Mouse (Mus musculus) embryonic facial prominence, embryonic 15.5 days (tissue): ENCODE data around the gene Dock4. TPM values are rescaled to one million over a fixed set of nuclear protein-coding genes. Genes with fewer than 3 reads are reported as not detected.

Experiments used
- ATAC-seq: fragments of 200-750 bp; cut with Nextera tagmentation; 2 replicates; pipeline ENCODE4 v1.8.0; 2017; ENCODE audit warnings: low read depth, moderate TSS enrichment; ENCODE audit not compliant: insufficient number of reproducible peaks, low FRiP score, low TSS enrichment
- H3K27ac ChIP-seq: fragments of 300-500 bp; sonication (generic); replicated peaks from 2 replicates; pipeline ENCODE4 v1.5.1; 2015; ENCODE audit warnings: mild to moderate bottlenecking, inconsistent platforms
- H3K27me3 ChIP-seq: fragments of 300-500 bp; sonication (generic); 2 replicates; pipeline ENCODE4 v1.6.1; 2015; ENCODE audit warnings: inconsistent platforms
- H3K36me3 ChIP-seq: fragments of 300-500 bp; sonication (generic); 2 replicates; pipeline ENCODE4 v1.6.1; 2015; ENCODE audit warnings: mild to moderate bottlenecking, inconsistent platforms
- H3K4me1 ChIP-seq: fragments of 300-500 bp; sonication (generic); 2 replicates; pipeline ENCODE4 v1.6.1; 2015; ENCODE audit warnings: inconsistent platforms
- H3K4me2 ChIP-seq: fragments of 300-500 bp; sonication (generic); replicated peaks from 2 replicates; pipeline ENCODE4 v1.6.1; 2015; ENCODE audit warnings: mild to moderate bottlenecking, inconsistent platforms
- H3K4me3 ChIP-seq: fragments of 300-500 bp; sonication (generic); replicated peaks from 2 replicates; pipeline ENCODE4 v1.5.1; 2015; ENCODE audit warnings: mild to moderate bottlenecking, inconsistent platforms
- H3K9ac ChIP-seq: fragments of 300-500 bp; sonication (generic); 2 replicates; pipeline ENCODE4 v1.6.1; 2015; ENCODE audit warnings: inconsistent platforms
- H3K9me3 ChIP-seq: fragments of 300-500 bp; sonication (generic); replicated peaks from 2 replicates; pipeline ENCODE4 v1.6.1; 2016; ENCODE audit warnings: inconsistent platforms
- WGBS: fragments of 180-500 bp; shearing (Covaris S2); methylation state at CpG from one replicate; pipeline ENCODE4 v1.1.7; 2015; 5-methylcytosine and 5-hydroxymethylcytosine counted together
- polyA plus RNA-seq: library from polyadenylated mRNA; unstranded; fragments of >200 nt; fragmentation: Nextera tagmentation; extraction: Ambion mirVana; gene quantifications from 2 replicates; pipeline ENCODE4 v1.2.1, GENCODE M21; 2015

The Dock4 gene
- polyA plus RNA-seq, 1 experiment from 2014 or later, result 12.9 TPM

DNA sequence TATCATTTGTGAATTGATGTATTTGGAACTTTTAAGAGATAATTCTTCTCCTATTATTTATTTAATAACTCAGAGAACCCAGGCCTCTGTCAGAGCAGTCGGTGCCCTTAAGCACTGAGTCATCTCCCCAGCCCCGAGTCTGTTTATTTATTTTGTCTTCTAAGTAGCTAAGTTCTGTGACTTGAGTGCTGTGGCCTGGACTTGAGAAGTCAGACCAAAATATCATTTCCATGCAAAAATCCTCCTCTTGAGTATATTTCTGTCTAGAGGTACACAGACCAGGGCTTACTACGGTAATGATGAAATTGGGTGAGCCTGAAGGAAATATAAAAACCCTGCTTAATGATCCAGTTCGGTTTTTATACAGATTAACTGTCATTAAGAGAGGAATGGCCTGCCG is 52.1 kb downstream of the Dock4 start:
- 60% methylated on average over 5 of the region's 5 CpGs for WGBS
- H3K4me3 ChIP-seq, result no peak overlapping the region
- H3K36me3 ChIP-seq, result no peaks in the 10 kb centered on the region
- no peak overlapping the region for H3K27ac ChIP-seq
- H3K27me3 ChIP-seq, result no peaks in the 10 kb centered on the region
- ATAC-seq, result no peak
- H3K4me1 ChIP-seq, result peaks cover 14% of the 10 kb centered on the region; the same call in 1 of the 2 replicates
- H3K4me2 ChIP-seq, result no peak overlapping the region
- no peak overlapping the region for H3K9ac ChIP-seq
- H3K9me3 ChIP-seq, result no peaks in the 10 kb centered on the region

DNA sequence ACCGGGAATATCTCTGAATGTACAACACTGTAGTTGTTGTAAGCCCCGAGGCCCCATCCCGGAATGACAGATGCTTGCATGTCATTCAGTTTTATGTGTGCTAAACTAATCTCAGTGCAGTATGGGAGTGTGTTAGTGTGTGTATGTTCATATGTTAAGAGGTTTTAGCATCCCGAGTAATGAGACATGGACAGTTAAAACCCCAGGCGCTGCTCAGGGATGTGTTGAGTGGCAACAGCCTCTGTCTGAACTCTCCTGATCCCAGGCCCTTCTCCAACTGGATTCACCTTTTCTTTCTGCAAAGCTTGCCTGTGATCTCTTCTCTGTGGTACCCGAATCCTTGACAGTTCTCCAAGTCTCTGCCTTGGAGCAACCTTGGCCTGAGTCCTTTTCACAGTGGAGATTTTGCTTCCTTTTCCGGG is 52.5 kb downstream of the Dock4 start:
- Histone ChIP-seq H3K9me3 (no peaks in the 10 kb centered on the region), H3K4me1 (peaks cover 14% of the 10 kb centered on the region; the same call in 1 of the 2 replicates), H3K4me3 (no peak overlapping the region), H3K27me3 (no peaks in the 10 kb centered on the region), H3K4me2 (no peak overlapping the region), H3K9ac (no peak overlapping the region), H3K36me3 (no peaks in the 10 kb centered on the region), H3K27ac (no peak overlapping the region)
- no peak for ATAC-seq
- WGBS, result 68% methylated on average over 7 of the region's 7 CpGs

DNA sequence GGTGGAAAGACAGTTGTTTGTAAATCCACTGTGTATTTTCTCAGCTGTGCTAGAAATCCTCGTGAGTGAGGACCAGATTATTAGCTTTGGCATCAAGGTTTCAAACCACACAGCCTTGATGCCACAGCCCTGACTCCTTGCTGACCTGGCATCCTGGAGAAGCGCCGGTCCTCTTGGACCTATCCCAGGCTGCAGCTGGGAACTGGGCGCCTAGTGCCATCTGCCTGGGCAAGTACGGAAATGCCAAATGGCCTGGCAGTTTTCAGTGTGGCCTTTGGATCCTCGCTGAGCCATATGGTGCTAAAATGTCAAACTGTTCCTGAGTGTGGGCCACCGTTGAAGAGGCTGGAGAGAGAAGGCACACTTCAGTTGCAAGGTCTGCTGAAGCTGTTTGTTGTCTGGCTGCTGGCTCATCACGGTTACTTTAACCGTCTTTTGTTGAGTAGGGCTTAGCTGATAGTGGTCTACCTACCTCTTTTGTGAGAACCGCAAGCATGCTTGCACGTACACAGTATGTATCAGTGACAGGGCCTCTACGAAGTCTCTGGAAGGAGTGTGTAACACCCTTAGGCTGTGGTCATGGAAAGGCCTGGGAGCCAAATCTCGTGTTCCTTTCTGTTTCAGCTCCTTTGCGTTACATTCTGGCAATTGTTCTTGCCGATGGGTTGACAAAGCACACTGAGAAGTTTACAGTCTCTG is 53.3 kb downstream of the Dock4 start:
- no peak overlapping the region for H3K9ac ChIP-seq
- H3K4me2 ChIP-seq, result no peak overlapping the region
- 0 out of 2 replicates have a peak, but pooled peaks have one; percentile 29 for ATAC-seq
- H3K27me3 ChIP-seq, result no peaks in the 10 kb centered on the region
- H3K9me3 ChIP-seq, result no peaks in the 10 kb centered on the region
- H3K4me3 ChIP-seq, result no peak overlapping the region
- 59% methylated on average over 15 of the region's 15 CpGs for WGBS
- no peaks in the 10 kb centered on the region for H3K36me3 ChIP-seq
- peaks cover 14% of the 10 kb centered on the region for H3K4me1 ChIP-seq
- H3K27ac ChIP-seq, result no peak overlapping the region; the same call in 1 of the 2 replicates

DNA sequence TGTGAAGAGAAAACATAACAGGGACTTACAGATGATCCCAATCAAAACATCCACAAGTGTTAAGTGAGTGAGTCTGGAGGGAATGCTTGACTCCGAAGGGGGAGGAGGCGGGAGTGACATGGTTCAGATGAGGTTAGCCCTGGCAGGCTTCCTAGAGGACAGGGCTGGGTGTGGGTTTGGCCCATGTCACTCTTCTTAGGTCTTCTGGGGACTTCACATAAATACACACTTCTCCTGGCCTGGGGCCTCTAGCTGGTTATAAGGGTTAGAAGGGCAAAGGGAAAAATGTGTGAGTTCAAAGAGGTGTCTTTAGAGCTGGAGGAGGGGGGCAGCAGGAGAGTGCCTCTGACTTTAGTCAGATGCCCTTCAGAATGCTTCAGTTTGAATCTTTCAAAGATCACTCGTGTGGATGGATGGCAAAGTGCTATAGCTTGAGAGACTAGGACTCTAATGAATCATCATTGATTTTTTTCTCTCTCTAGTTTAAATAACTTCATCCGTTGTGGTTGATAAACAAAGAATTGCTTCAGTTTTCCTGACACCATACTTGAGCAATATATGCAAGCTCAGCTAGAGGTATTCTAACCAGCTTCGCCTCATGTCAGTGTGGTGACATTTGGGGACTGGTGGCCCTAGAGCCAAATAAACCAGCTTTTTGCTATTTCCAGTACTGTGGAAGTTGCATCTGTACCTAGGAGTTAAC is 54.0 kb downstream of the Dock4 start:
- H3K27me3 ChIP-seq, result no peaks in the 10 kb centered on the region
- no peak overlapping the region for H3K4me3 ChIP-seq
- peaks cover 20% of the 10 kb centered on the region for H3K4me1 ChIP-seq
- H3K4me2 ChIP-seq, result no peak overlapping the region
- H3K36me3 ChIP-seq, result no peaks in the 10 kb centered on the region
- no peaks in the 10 kb centered on the region for H3K9me3 ChIP-seq
- H3K9ac ChIP-seq, result no peak overlapping the region
- no peak overlapping the region for H3K27ac ChIP-seq
- ATAC-seq, result peak; percentile 54; the same call in 1 of the 2 replicates
- WGBS, result 45% methylated on average over 5 of the region's 5 CpGs

DNA sequence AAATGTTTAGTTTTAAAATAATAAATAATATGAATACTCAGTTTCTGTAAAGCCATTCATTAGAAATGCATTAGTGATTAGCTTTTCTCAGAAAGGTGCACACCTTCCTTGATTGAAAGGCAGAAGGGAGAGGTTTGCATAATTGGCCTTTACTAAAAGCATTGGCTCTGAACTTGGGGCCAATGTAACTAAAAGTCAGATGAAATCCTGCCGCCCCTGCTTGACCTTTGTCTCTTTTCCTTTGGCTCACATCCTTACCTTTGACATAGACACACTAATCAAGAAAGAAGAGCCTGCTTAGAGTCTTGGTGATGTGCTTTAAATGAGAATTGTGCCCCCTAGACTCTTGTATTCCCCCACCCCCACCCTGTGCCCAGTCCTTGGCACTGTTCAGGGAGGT is 55.4 kb downstream of the Dock4 start:
- Histone ChIP-seq H3K9ac (no peak overlapping the region), H3K36me3 (no peaks in the 10 kb centered on the region), H3K27me3 (no peaks in the 10 kb centered on the region), H3K27ac (no peak overlapping the region), H3K4me2 (no peak overlapping the region), H3K9me3 (no peaks in the 10 kb centered on the region), H3K4me1 (peaks cover 22% of the 10 kb centered on the region), H3K4me3 (no peak overlapping the region)
- 81% methylated on average over 1 of the region's 1 CpGs for WGBS
- ATAC-seq, result no peak

DNA sequence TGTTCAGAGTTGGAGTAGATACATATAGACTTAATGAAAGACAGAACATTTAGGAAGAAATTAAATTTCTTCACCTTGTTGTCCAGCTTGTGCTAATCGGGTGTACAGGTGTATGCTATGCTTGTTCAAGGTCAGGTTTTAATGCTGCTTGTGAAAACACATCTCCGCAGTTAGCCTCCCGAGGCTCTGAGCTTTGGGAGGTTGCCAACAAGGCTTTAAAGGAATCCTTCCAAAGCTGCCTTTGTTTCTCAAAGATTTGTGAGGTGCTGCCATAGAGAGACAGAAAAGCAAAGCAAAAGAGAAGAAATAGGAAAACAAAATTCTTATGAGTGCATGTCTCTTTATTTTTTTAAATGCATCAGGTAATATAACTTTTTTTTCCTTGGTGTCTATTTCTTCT is 57.8 kb downstream of the Dock4 start:
- no peak overlapping the region for H3K4me3 ChIP-seq
- no peak overlapping the region for H3K4me2 ChIP-seq
- no peaks in the 10 kb centered on the region for H3K27me3 ChIP-seq
- 38% methylated on average over 3 of the region's 3 CpGs for WGBS
- H3K4me1 ChIP-seq, result peaks cover 22% of the 10 kb centered on the region
- H3K9me3 ChIP-seq, result no peaks in the 10 kb centered on the region
- ATAC-seq, result no peak
- no peak overlapping the region for H3K27ac ChIP-seq
- H3K9ac ChIP-seq, result no peak overlapping the region
- no peaks in the 10 kb centered on the region for H3K36me3 ChIP-seq

DNA sequence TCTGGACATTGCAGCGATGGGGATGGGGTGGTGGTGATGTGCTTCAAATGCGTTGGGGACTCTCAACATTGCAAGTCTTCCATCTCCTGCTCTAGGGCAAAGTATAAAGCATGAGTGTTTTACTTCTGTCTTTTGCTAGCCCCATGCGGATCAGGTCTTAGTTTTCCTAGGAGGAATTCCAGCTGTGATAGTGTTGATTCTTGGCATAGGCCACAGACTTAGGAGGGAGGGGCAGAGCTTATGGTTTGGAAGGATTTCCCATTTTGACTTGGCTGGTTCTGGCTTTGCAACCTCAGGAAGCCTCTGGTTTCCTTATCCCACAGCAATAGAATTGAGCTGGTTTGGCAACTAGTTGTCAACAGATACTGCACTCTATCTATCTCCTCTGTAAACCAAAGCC is 58.9 kb downstream of the Dock4 start:
- no peaks in the 10 kb centered on the region for H3K27me3 ChIP-seq
- peaks cover 11% of the 10 kb centered on the region for H3K4me1 ChIP-seq
- H3K9ac ChIP-seq, result no peak overlapping the region
- H3K9me3 ChIP-seq, result no peaks in the 10 kb centered on the region
- no peak for ATAC-seq
- 65% methylated on average over 3 of the region's 3 CpGs for WGBS
- no peak overlapping the region for H3K27ac ChIP-seq
- H3K36me3 ChIP-seq, result no peaks in the 10 kb centered on the region
- H3K4me3 ChIP-seq, result no peak overlapping the region
- H3K4me2 ChIP-seq, result no peak overlapping the region

DNA sequence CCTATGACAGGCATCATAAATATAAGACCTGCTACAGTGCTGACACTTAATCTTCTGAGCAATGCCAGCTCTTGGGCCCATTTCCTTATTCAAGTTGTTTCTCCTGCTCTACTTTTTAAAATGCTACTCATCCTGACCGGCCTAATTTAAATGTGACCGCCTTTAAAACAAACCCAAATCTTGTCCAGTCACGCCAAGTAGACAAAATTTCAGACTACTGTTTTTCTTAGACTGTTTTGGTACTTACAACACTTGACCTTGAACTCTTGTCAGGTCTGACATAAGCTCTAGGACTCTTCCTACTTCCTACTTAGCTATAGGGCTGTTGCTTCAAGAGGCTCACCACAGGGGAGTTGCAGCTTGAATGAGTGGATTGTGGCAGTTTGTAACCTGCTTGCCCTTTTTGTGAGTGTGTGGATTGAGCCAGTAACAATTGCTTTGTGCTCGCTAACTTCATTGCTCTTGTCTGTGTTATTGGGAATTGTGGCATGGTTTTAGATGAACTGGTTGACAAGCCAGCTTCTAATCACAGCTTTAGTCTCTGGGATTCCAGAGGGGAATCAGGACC is 62.2 kb downstream of the Dock4 start:
- H3K27me3 ChIP-seq, result no peaks in the 10 kb centered on the region
- peaks cover 8% of the 10 kb centered on the region; the same call in 1 of the 2 replicates for H3K4me1 ChIP-seq
- 76% methylated on average over 4 of the region's 4 CpGs for WGBS
- ATAC-seq, result no peak
- H3K4me2 ChIP-seq, result no peak overlapping the region
- no peak overlapping the region for H3K4me3 ChIP-seq
- H3K9me3 ChIP-seq, result no peaks in the 10 kb centered on the region
- H3K9ac ChIP-seq, result no peak overlapping the region
- no peak overlapping the region for H3K27ac ChIP-seq
- no peaks in the 10 kb centered on the region for H3K36me3 ChIP-seq

DNA sequence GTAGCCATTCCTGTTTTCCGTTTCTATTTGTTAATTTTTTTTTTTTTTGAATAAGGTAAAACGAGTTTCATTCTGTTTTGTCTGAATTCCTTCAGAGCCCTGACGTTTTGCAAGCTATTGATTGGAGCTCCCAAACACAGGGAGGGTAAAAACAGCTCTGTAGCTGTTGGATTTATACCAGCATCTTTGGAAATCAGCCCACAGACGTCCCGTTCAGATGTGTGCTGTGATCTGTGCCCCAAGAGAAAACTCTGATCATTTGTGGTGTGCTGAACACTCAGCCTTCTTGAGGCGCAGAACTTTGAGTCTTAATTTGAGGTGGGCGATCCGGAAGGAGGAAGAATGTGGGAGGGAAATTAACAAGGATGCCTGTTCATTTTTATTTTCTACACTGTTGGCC is 62.7 kb downstream of the Dock4 start:
- no peak overlapping the region for H3K27ac ChIP-seq
- no peak overlapping the region for H3K4me3 ChIP-seq
- ATAC-seq, result no peak
- no peaks in the 10 kb centered on the region for H3K36me3 ChIP-seq
- no peak overlapping the region for H3K4me2 ChIP-seq
- no peaks in the 10 kb centered on the region for H3K9me3 ChIP-seq
- WGBS, result 39% methylated on average over 8 of the region's 8 CpGs
- H3K27me3 ChIP-seq, result no peaks in the 10 kb centered on the region
- no peak overlapping the region for H3K9ac ChIP-seq
- H3K4me1 ChIP-seq, result peaks cover 8% of the 10 kb centered on the region; the same call in 1 of the 2 replicates

DNA sequence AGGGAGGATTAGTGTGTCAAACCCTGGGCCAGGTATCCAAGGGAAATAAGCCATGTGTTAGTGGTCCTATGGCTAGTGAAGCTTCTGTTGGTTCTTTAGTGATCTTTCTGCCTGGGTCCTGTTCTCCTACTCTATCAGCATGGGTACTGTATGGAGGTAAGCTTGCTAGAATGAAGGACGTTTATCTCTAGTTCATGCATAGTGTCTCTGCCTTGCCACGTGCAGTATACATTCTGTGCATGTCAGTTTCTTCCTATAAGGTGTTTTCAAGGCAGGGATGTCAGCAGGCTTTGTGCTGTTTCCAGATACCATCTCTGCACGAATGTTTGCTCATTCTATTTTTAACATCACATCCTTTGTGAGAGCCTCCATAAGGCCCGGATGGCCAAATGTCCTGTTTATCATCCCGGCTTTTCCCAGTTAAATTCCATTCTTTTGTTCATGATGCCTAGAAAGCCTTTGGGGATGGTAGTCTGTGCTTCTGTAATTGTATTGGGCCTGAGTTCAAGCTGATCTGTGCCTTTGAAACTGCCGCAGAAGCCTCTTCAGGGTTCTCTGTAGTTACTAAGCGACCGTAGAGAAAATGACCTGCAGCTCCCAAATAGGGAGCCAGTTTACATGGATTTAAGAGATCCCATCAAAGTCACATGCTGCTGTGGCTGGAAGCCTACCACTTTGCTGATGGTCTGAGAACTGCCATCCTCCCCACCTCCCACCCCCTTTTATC is 66.1 kb downstream of the Dock4 start:
- WGBS, result 70% methylated on average over 8 of the region's 8 CpGs
- Histone ChIP-seq H3K4me1 (peaks cover 4% of the 10 kb centered on the region; the same call in 1 of the 2 replicates), H3K9ac (no peak overlapping the region), H3K27me3 (no peaks in the 10 kb centered on the region), H3K27ac (no peak overlapping the region), H3K4me3 (no peak overlapping the region), H3K36me3 (no peaks in the 10 kb centered on the region), H3K9me3 (no peaks in the 10 kb centered on the region), H3K4me2 (no peak overlapping the region)
- ATAC-seq, result no peak

DNA sequence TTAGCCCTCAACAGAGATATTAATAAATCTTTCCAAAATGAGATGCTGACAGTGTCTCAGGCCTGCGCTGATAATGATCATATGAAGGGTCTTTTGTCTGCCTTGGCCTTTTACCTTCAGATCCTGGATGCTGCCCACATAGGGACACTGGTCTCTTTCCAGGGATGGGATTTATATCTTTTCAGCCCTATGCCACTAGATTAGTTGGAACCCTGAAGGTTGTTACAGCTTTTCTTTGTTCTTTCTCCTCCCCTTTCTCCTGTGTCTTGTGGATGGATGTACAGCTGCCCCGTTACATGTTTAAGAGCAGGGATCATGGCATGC is 66.6 kb downstream of the Dock4 start:
- 91% methylated on average over 2 of the region's 2 CpGs for WGBS
- Histone ChIP-seq H3K4me2 (no peak overlapping the region), H3K9ac (no peak overlapping the region), H3K36me3 (no peaks in the 10 kb centered on the region), H3K27me3 (no peaks in the 10 kb centered on the region), H3K27ac (no peak overlapping the region), H3K9me3 (no peaks in the 10 kb centered on the region), H3K4me3 (no peak overlapping the region), H3K4me1 (peaks cover 4% of the 10 kb centered on the region; the same call in 1 of the 2 replicates)
- ATAC-seq, result no peak
